Mouse (Mus musculus) right cerebral cortex, postnatal 10 days (tissue): ENCODE results near the gene Zcchc7.

Experiments
- DNase-seq, 2 experiments: peaks; one replicate each; pipeline ENCODE4 v3.0.0; 2021; ENCODE audit warnings: low spot score in 2 of 2

Zcchc7 gene

GRCm38 (mm10) chr4:44965175-44965574 lies 209.5 kb downstream of the Zcchc7 start:
- DNase-seq, result no peak

GRCm38 (mm10) chr4:44965736-44966135 lies 210.1 kb downstream of the Zcchc7 start:
- DNase-seq, result no peak

DNA sequence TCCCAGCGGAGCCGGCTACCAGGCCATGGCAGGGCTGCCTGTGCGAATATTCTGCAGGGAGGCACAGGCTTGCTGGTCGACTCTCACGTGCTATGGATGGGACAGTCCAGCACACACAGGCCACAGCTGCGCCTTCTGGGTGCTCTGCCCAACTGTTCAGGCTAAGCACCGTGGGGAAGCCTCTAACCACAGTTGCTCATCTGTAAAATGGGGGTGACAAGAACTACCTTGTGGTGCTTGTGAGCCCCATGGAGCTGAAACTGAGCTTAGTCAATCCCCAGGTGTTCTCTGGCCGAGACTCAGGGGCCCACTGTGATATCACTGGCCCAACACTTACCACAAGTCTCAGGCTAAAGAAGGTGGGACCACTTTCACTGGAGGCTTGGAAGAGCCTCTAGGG lies 211.7 kb downstream of the Zcchc7 start:
- no peak for DNase-seq

DNA sequence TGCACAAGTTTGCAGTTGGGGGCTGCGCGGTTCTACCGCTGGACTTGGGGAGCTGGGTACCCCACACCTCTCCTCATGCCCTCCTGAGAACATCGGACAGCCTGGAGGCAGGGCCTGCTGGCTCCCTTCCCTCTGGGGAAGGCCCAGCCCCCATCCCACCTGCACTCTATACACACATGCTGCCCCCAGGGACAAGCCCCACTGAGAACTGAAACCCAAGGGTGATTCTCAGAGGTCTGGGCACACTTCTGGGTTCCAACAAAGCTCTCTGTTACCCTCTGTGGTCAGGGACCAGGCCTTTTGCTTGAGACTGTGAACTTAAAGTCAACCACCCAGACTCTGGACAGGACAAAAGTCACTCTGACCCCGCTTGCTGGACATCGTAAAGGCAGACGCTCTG lies 214.4 kb downstream of the Zcchc7 start:
- no peak for DNase-seq

DNA sequence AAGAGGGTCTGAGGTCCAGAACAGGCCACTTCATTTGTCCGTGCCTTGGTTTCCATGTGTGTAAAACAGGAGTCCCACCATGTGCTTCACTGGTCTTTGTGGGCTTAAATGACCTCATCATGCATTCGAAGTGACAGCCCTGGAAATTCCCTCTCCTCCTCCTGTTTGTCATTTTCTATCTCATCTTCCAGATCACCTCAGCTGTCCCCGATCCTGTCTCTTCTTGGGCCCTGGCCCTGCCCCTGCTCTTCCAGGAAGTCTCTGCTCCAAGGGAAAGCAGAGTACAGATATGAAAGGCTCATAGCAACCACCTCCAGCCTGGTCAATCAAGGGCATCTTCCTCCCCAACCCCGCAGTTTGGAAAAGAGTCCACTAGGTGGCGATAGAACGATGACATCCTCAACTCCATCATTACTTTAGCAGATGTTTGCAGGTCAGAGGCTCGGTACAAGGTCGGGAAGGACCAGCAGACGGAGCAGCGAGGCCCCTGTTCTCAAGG lies 215.0 kb downstream of the Zcchc7 start:
- DNase-seq, result peak in 1 of 2 experiments; percentile 29

GRCm38 (mm10) chr4:44973450-44973849 lies 217.8 kb downstream of the Zcchc7 start:
- peak; percentile 91 for DNase-seq

- DNase-seq, result no peak
Measured at GRCm38 (mm10) chr4:44973871-44974270, 218.2 kb downstream of the Zcchc7 start.

GRCm38 (mm10) chr4:44974331-44974730 lies 218.7 kb downstream of the Zcchc7 start:
- DNase-seq, result no peak

DNA sequence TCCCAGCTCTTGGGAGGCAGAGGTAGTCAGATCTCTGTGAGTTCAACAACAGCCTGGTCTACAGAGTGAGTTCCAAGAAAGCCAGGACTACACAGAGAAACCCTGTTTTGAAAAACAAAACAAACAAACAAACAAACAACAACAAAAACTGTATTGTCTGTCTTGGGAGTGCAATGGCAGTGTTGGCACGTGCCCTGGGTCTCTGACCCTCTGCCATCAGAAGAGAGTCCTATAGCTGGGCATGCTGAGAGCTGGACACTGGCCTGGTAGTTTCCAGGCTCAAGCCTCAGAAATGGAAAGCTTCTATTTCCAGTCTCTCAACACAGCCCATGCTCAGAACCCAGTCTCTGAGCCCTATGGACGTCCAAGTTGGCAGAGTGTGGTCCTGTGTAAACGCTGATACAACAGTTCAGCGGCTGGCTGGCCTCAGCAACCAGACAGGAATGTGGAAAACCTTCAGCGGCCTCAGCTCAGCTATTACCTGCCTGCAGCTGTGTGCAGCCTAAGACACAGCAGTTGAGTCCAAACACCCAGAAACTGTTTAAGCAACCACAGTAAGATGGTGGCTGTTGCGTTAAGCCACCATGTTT lies 220.4 kb downstream of the Zcchc7 start:
- DNase-seq, result no peak

GRCm38 (mm10) chr4:44976921-44977710 lies 221.4 kb downstream of the Zcchc7 start:
- DNase-seq, result no peak

- no peak for DNase-seq
Measured at GRCm38 (mm10) chr4:44978175-44978574, 222.5 kb downstream of the Zcchc7 start.

GRCm38 (mm10) chr4:44979794-44980338 lies 224.2 kb downstream of the Zcchc7 start:
- no peak for DNase-seq

- DNase-seq, result peak; percentile 70 to 75
Measured at GRCm38 (mm10) chr4:44981280-44981973, 225.8 kb downstream of the Zcchc7 start, which contains the start of gene Grhpr. Grhpr (plus strand) TSS chr4:44981395.
